Mouse (Mus musculus) small intestine, adult 2 months (tissue): Measurements from ENCODE around the gene Upk1b. TPM values are rescaled to one million over a fixed set of nuclear protein-coding genes. Genes with fewer than 3 reads are reported as not detected.

ENCODE experiments used
- H3K27ac ChIP-seq: fragments of 200-500 bp; 2 replicates; pipeline ENCODE4 v1.5.1; 2012; ENCODE audit warnings: low read depth, low read length, control low read depth, inconsistent platforms; ENCODE audit not compliant: insufficient read depth
- H3K27me3 ChIP-seq: fragments of 200-500 bp; 2 replicates; pipeline ENCODE4 v1.6.1; 2012; ENCODE audit warnings: mild to moderate bottlenecking, moderate library complexity, low read length, inconsistent platforms; ENCODE audit not compliant: control insufficient read depth, insufficient read depth
- H3K36me3 ChIP-seq: fragments of 200-500 bp; 2 replicates; pipeline ENCODE4 v1.6.1; 2012; ENCODE audit warnings: mild to moderate bottlenecking, low read length, control low read depth, inconsistent platforms; ENCODE audit not compliant: control insufficient read depth, insufficient read depth
- H3K4me1 ChIP-seq: fragments of 200-500 bp; 2 replicates; pipeline ENCODE4 v1.6.1; 2012; ENCODE audit warnings: low read length, inconsistent platforms, mixed read lengths; ENCODE audit not compliant: control insufficient read depth, insufficient read depth, insufficient read length
- H3K4me3 ChIP-seq: fragments of 200-500 bp; 2 replicates; pipeline ENCODE4 v1.5.1; 2012; ENCODE audit warnings: low read depth, mild to moderate bottlenecking, control low read depth, inconsistent platforms, low read length, moderate library complexity
- CTCF ChIP-seq: fragments of 200-500 bp; IDR thresholded peaks from 2 replicates; pipeline ENCODE4 v1.5.1; 2012; ENCODE audit warnings: low read depth, mild to moderate bottlenecking, control low read depth, inconsistent platforms, low read length, moderate library complexity, mixed read lengths; ENCODE audit not compliant: insufficient replicate concordance, insufficient read length; ENCODE audit errors: extremely low read depth
- POLR2A ChIP-seq: fragments of 200-500 bp; IDR thresholded peaks from 2 replicates; pipeline ENCODE4 v1.6.1; 2012; ENCODE audit warnings: low read depth, mild to moderate bottlenecking, control low read depth, inconsistent platforms, low read length, moderate library complexity
- WGBS: fragments of 180-500 bp; shearing (Covaris S2); methylation state at CpG from one replicate; pipeline ENCODE4 v1.1.7; 2018; 5-methylcytosine and 5-hydroxymethylcytosine counted together
- polyA plus RNA-seq: library from polyadenylated mRNA; depleted of rRNA; stranded (reverse); fragments of >200 nt; gene quantifications from 2 replicates; pipeline ENCODE4 v1.2.3, GENCODE M21; 2012

The Upk1b gene
- polyA plus RNA-seq, 1 experiment: 4.2 TPM

DNA sequence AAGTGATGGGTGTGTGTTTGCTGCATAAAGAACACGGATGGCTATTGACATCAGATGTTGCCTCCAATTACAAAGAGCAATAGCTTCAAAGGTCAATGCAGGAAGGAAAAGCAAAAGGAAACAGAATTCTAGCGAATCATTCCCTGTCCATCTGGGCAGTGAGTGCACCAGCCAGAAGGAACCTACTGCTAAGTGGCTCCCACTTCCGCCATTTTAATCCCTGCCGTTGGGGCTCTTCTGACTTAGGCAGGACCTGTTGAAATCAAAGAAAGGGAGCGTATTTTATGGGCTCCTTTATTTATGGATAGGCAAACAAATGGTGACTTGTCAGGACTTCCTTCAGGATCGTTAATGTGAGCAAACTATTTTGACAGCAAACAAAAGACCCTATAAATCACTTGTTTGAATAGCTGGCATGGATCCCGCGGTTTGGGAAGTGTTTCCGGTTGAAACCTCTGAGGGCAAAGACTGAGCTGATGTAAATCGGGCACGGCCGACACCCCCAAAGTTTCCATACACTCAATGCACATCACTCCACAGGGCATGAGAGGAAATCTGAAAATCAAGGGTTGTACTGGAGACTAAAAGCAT, 27.1 kb downstream of the Upk1b start:
- Histone ChIP-seq H3K27ac (peak overlapping the region; percentile 86), H3K27me3 (no peaks in the 10 kb centered on the region), H3K4me1 (peaks cover 41% of the 10 kb centered on the region), H3K36me3 (peaks cover 8% of the 10 kb centered on the region), H3K4me3 (no peak overlapping the region)
- WGBS: 15% methylated on average over 12 of the region's 12 CpGs
- no peak for TF ChIP-seq POLR2A
- TF ChIP-seq CTCF: no peak

DNA sequence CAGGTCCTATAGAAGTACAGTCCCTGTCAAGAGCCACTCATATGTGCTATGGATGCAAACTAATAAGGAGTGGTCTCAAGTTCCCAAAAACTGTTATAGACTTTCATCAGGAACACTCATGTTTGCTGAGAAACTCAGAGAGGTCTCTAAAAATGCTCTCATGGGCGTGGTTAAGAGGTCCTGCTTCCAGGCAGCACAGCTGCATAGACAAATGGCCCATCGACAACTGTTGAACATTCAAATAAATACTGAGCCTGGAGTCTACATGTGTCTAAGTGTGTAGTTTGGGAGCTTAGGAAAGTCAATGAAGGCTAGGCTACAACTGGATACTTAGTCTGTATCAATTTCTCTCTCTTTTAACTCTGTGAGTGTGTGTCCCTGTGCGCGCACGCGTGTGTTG, 29.0 kb downstream of the Upk1b start:
- Histone ChIP-seq H3K27me3 (no peaks in the 10 kb centered on the region), H3K4me3 (no peak overlapping the region), H3K4me1 (peaks cover 38% of the 10 kb centered on the region), H3K27ac (no peak overlapping the region), H3K36me3 (peaks cover 16% of the 10 kb centered on the region)
- no peak for TF ChIP-seq CTCF
- TF ChIP-seq POLR2A: no peak
- WGBS: 94% methylated on average over 6 of the region's 6 CpGs

GRCm38 (mm10) chr16:38769529-38769928, 30.6 kb downstream of the Upk1b start:
- TF ChIP-seq POLR2A (no peak), CTCF (no peak)
- WGBS: 27% methylated on average over 9 of the region's 9 CpGs

GRCm38 (mm10) chr16:38768386-38768785, 31.7 kb downstream of the Upk1b start:
- Histone ChIP-seq H3K27me3 (no peaks in the 10 kb centered on the region), H3K4me1 (peaks cover 23% of the 10 kb centered on the region), H3K36me3 (peaks cover 21% of the 10 kb centered on the region), H3K27ac (no peak overlapping the region), H3K4me3 (no peak overlapping the region)
- TF ChIP-seq POLR2A (no peak), CTCF (no peak)
- WGBS: 96% methylated on average over 8 of the region's 8 CpGs

More at GRCm38 (mm10) chr16:38769529-38769928, 30.6 kb downstream of the Upk1b start:
- peak overlapping the region; percentile 77 for H3K27ac ChIP-seq
- H3K36me3 ChIP-seq: peaks cover 21% of the 10 kb centered on the region
- H3K4me3 ChIP-seq: no peak overlapping the region
- H3K27me3 ChIP-seq: no peaks in the 10 kb centered on the region
- peaks cover 30% of the 10 kb centered on the region for H3K4me1 ChIP-seq

- no peak overlapping the region for H3K4me3 ChIP-seq
- H3K36me3 ChIP-seq: peaks cover 23% of the 10 kb centered on the region
- peaks cover 19% of the 10 kb centered on the region for H3K4me1 ChIP-seq
- H3K27ac ChIP-seq: no peak overlapping the region
- no peaks in the 10 kb centered on the region for H3K27me3 ChIP-seq
- WGBS: 83% methylated on average over 8 of the region's 8 CpGs
- no peak for TF ChIP-seq POLR2A
- no peak for TF ChIP-seq CTCF
These were observed 32.4 kb downstream of the Upk1b start for GRCm38 (mm10) chr16:38767761-38768160.

- TF ChIP-seq POLR2A: no peak
- TF ChIP-seq CTCF: no peak
These were observed 33.5 kb downstream of the Upk1b start for GRCm38 (mm10) chr16:38766671-38767070.

DNA sequence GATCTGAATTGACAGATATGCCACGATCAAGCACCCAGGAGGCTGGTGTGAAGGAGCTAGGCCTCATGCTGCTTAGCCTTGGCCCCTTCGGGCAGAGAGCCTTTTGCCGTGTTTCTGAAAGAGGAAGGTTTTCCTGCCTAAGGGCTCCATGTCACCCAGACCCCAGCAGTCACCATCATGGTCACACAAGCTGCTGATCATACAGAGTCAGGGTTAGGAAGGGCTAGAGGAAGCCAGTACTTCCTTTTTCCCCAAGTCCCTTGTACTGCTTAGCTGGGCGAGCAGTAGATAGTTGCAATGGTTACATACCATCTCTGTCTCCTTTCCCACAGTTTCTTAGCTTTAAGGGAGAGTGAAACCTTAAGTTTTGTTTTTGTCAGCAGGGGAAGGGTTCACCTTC, 36.6 kb downstream of the Upk1b start:
- H3K27ac ChIP-seq: no peak overlapping the region
- peaks cover 3% of the 10 kb centered on the region; the same call in 1 of the 2 replicates for H3K4me1 ChIP-seq
- no peaks in the 10 kb centered on the region for H3K27me3 ChIP-seq
- peaks cover 26% of the 10 kb centered on the region for H3K36me3 ChIP-seq
- H3K4me3 ChIP-seq: no peak overlapping the region
- TF ChIP-seq CTCF (no peak), POLR2A (no peak)
- WGBS: 76% methylated on average over 4 of the region's 4 CpGs

More at GRCm38 (mm10) chr16:38766671-38767070, 33.5 kb downstream of the Upk1b start:
- H3K27ac ChIP-seq: no peak overlapping the region
- 51% methylated on average over 3 of the region's 3 CpGs for WGBS
- peaks cover 23% of the 10 kb centered on the region for H3K36me3 ChIP-seq
- no peak overlapping the region for H3K4me3 ChIP-seq
- H3K27me3 ChIP-seq: no peaks in the 10 kb centered on the region
- H3K4me1 ChIP-seq: peaks cover 9% of the 10 kb centered on the region
